Mouse (Mus musculus) gastrocnemius, adult 2 months (tissue): ENCODE results near the gene Btbd6. TPM values are rescaled to one million over a fixed set of nuclear protein-coding genes. Genes with fewer than 3 reads are reported as not detected.
A peak's percentile ranks its signal among the peaks of the same experiment; 100 is the strongest.

Source experiments
- DNase-seq: peaks from one replicate; pipeline ENCODE4 v3.0.0; 2022
- H3K27ac ChIP-seq: fragments of 200-600 bp; 2 replicates; pipeline ENCODE4 v1.8.1; 2022; ENCODE audit warnings: mild to moderate bottlenecking
- H3K4me3 ChIP-seq: fragments of 200-600 bp; 2 replicates; pipeline ENCODE4 v1.8.1; 2022; ENCODE audit warnings: mild to moderate bottlenecking, moderate library complexity
- CTCF ChIP-seq: fragments of 200-600 bp; IDR thresholded peaks from 2 replicates; pipeline ENCODE4 v1.8.1; 2022; ENCODE audit warnings: antibody characterized with exemption, mild to moderate bottlenecking, moderate library complexity
- intact Hi-C: fragments of 180-260 bp; cut with DNase I; formaldehyde crosslinking; loops from one replicate; pipeline ENCODE4 v1.15.1; 2025
- total RNA-seq, 2 experiments: library from RNA; stranded (reverse); gene quantifications; 2 replicates each; pipeline ENCODE4 v1.2.3; 2021

The Btbd6 gene
- total RNA-seq, 2 experiments from 2014 or later = 13.3 to 20.6 TPM

GRCm38 (mm10) chr12:112961872-112962271 is 14.4 kb upstream of the Btbd6 start:
- TF ChIP-seq CTCF = no peak

DNA sequence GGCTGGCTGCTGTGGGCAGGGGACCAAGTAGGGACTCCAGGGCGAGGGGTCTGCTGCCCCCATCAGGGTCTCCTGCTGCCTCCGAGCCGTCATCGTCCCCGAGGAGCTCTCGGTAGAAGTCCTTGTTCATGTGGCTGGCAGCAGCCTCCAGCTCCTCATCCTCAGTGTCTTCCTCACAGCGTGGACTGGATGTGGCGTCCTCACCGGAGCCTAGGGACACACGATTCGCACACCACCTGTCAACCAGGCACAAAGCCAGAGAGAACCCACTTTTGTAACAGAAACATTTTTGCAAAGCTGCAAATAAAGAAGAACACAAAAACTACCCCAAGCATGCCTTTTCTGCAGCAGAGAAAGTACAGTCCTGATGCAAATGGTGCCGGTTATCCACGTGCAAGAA is 10.5 kb upstream of the Btbd6 start:
- DNase-seq = no peak
- no peak for TF ChIP-seq CTCF

More at GRCm38 (mm10) chr12:112961872-112962271, 14.4 kb upstream of the Btbd6 start:
- peak overlapping the region; percentile 21 for H3K4me3 ChIP-seq
- H3K27ac ChIP-seq = peak overlapping the region; percentile 85
- intact Hi-C loops = no loop called here
- DNase-seq = no peak

GRCm38 (mm10) chr12:112968943-112969342 is 7.3 kb upstream of the Btbd6 start:
- TF ChIP-seq CTCF = no peak
- Histone ChIP-seq H3K27ac (no peak overlapping the region), H3K4me3 (no peak overlapping the region)
- intact Hi-C loops = no loop called here
- no peak for DNase-seq

More for the DNA sequence above, 10.5 kb upstream of the Btbd6 start:
- no peak overlapping the region for H3K4me3 ChIP-seq
- intact Hi-C loops = no loop called here
- H3K27ac ChIP-seq = no peak overlapping the region

- intact Hi-C loops = no loop called here
- no peak overlapping the region for H3K27ac ChIP-seq
- no peak for DNase-seq
- no peak overlapping the region for H3K4me3 ChIP-seq
- TF ChIP-seq CTCF = no peak
These were observed 6.7 kb upstream of the Btbd6 start for GRCm38 (mm10) chr12:112969616-112970015.

DNA sequence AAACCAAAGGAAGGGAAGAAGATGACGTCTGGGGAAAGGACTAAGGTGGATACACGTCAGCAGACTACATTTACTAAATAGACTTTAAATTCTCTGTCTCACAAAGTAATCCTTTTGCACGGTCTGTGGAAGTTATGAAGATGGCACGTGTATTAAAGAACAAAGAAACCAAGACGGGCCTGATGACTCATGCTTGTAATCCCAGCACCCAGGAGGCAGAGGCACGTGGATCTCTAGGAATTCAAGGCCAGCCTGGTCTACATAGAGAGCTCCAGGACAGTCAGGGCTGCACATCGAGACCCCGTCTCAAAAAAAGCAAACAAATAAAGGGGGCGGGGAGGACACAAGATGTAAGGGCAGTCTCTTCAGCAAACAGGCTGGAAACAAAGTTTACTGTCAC is 1.5 kb upstream of the Btbd6 start:
- intact Hi-C loops = no loop called here
- DNase-seq = no peak
- TF ChIP-seq CTCF = no peak
- H3K27ac ChIP-seq = no peak overlapping the region
- H3K4me3 ChIP-seq = no peak overlapping the region

DNA sequence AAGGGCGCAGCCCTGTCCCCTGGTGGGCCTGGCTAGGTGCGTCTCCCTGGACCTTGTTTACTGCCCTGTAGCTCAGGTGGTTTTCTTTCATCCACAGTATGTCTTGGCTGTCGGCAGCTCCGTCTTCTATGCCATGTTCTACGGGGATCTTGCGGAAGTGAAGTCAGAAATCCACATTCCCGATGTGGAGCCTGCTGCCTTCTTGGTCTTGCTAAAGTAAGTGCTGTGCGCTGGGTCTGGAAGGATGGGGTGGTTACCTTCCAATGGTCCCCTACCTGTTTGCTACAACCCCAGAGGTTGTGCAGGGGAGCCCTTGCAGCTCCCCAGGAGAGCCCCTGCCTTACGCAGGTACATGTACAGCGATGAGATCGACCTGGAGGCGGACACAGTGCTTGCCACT is 874 bp downstream of the Btbd6 start:
- DNase-seq = no peak
- Histone ChIP-seq H3K27ac (peak overlapping the region; percentile 97), H3K4me3 (peak overlapping the region; percentile 93)
- intact Hi-C loops = no loop called here
- TF ChIP-seq CTCF = no peak

DNA sequence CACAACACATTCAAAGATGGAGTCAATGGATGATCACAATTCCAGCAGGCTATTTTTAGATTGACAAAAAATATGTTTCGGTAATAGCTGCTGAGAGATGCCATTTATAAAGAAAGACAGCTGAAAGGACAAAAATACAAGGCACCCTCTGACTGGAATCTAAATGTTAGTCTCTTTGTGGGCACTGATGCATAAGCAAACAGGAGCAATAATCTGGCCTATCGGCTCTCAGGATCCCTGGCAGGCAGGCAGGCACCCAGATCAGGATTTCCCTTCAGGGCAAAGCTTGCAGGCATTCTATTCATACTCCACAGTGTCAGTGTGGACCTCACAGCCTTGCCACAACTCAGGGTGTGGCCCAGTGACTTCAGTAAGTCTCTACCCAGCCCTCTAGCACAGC is 5.7 kb downstream of the Btbd6 start:
- DNase-seq = no peak
- Histone ChIP-seq H3K4me3 (no peak overlapping the region), H3K27ac (peak overlapping the region; percentile 48)
- intact Hi-C loops = no loop called here
- TF ChIP-seq CTCF = no peak

DNA sequence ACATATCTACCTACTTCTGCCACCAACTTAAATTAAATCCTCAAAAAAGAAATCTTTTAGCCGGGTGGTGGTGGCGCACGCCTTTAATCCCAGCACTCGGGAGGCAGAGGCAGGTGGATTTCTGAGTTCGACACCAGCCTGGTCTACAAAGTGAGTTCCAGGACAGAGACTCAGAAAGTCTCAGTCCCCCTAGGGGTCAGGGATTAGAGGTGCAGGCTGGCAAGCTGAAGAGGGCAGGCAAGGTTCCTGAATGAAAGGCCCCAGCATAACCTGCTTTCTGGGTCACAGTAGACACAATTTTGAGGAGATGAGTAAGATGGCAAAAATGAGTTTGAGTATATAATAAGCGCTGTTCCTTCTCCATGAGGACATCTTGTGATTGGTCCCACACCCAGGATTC is 9.1 kb downstream of the Btbd6 start:
- no peak for DNase-seq
- Histone ChIP-seq H3K4me3 (no peak overlapping the region), H3K27ac (no peak overlapping the region)
- TF ChIP-seq CTCF = peak; percentile 51
- intact Hi-C loops = no loop called here

- peak; percentile 62 for DNase-seq
- Histone ChIP-seq H3K27ac (no peak overlapping the region), H3K4me3 (no peak overlapping the region)
- intact Hi-C loops = loop anchor here (1.0 kb wide), 1 partner anchor 113 kb away; no protein-coding TSS in a partner anchor
- TF ChIP-seq CTCF = peak; percentile 70
These were observed 11.6 kb downstream of the Btbd6 start for GRCm38 (mm10) chr12:112987877-112988276.

DNA sequence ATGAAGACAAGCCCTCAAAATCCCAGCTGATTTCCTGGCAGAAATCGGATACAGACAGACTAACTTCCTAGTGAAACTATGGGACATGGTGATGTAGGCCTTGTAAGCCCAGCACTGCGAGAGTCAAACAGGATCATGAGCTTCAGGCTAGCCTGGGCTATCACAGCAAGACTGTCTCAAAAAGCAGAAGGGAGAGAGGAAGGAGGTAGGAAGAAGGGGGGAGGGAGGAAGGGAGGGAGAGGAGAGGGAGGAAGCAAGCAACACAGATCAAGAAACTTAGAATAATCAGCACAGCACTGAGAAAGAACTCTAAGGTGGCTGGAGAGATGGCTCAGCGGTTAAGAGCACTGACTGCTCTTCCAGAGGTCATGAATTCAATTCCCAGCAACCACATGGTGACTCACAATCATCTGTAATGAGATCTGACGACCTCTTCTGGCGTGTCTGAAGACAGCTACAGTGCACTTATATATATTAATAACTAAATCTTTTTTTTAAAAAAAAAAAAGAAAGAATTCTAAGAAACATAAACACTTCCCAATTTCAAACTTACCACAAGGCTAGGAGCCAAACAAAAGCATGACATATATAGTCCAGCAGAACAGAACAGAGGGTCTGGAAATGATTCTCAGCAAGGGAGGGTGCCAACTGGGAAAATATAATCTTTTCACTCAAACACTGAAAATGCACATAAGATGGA is 14.6 kb downstream of the Btbd6 start:
- no peak for DNase-seq
- Histone ChIP-seq H3K4me3 (no peak overlapping the region), H3K27ac (no peak overlapping the region)
- intact Hi-C loops = no loop called here
- TF ChIP-seq CTCF = no peak

GRCm38 (mm10) chr12:112991444-112991843 is 15.2 kb downstream of the Btbd6 start:
- no peak for DNase-seq

GRCm38 (mm10) chr12:112994153-112994552 is 17.9 kb downstream of the Btbd6 start:
- TF ChIP-seq CTCF = no peak
- DNase-seq = no peak
- Histone ChIP-seq H3K27ac (no peak overlapping the region), H3K4me3 (no peak overlapping the region)
- intact Hi-C loops = no loop called here

More at GRCm38 (mm10) chr12:112991444-112991843, 15.2 kb downstream of the Btbd6 start:
- H3K4me3 ChIP-seq = no peak overlapping the region
- TF ChIP-seq CTCF = no peak
- intact Hi-C loops = no loop called here
- no peak overlapping the region for H3K27ac ChIP-seq

DNA sequence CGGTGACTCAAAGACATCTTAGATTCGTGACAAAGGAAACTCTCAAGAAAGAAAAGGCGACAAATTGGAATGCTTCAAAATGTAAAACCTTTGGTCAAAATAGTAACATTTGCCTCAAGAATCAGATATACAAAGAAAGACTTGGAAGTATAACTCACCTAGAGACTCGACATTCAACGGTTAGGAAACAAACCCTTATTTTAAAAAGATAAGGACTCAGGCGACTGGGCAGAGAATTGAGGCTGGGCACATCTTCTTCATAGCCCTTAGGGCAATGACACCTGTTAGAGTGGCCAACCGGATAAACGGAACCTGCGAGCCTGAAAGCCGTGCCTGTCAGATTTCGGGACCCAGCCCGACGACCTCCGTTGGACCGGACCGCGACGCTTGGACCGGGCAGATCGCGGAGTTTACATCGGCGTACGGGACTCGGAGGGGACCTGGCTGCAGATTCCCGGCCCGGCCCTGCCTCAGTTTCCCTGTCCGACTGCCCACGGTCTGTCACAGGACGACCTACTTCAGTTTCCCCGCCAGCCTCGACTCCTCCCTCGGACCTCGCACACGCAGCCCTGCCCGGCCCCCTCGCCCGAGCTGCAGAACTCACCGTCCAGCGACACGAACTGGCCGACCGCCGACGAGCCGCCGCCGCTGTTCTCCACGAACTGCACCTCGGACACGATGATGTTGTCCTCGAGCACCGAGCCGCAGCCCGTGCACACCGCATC is 23.4 kb downstream of the Btbd6 start:
- TF ChIP-seq CTCF = no peak
- peak overlapping the region; percentile 100 for H3K4me3 ChIP-seq
- DNase-seq = no peak

More for the DNA sequence above, 23.4 kb downstream of the Btbd6 start:
- H3K27ac ChIP-seq = peak overlapping the region; percentile 99
- intact Hi-C loops = no loop called here
